Mouse (Mus musculus): Measurements from ENCODE around the gene Prl3c1. TPM values are rescaled to one million over a fixed set of nuclear protein-coding genes. Genes with fewer than 3 reads are reported as not detected.
"Not testable (repeated sequence)": the region's sequence is repeated elsewhere in the genome, so short reads cannot be mapped to it uniquely, and the experiment has no call there.

The Prl3c1 gene
- polyA plus RNA-seq (2017; shearing (Covaris generic)) = not detected

GRCm38 (mm10) chr13:27196359-27196758, at the start of gene Prl3c1:
Gene Prl3c1 (plus strand): TSS chr13:27196659.
- ATAC-seq = no peak

GRCm38 (mm10) chr13:27148264-27148663, 48.2 kb upstream of the Prl3c1 start:
- no peak for ATAC-seq

- ATAC-seq = not testable (repeated sequence)
Observed at GRCm38 (mm10) chr13:27156490-27156889, 40.0 kb upstream of the Prl3c1 start, which contains the start of gene Prl3d3. Gene Prl3d3 (plus strand): TSS chr13:27156790.

GRCm38 (mm10) chr13:27241547-27241946, 45.1 kb downstream of the Prl3c1 start, which contains the start of gene Prl3b1:
Gene Prl3b1 (plus strand): TSS chr13:27241847.
- no peak for ATAC-seq

Other genes with a start within 250 kb of the Prl3c1 start
- not detected for gene Prl, start 139.1 kb upstream of the Prl3c1 start, polyA plus RNA-seq (2017; shearing (Covaris generic))
- gene Prl3d1, start 102.5 kb upstream of the Prl3c1 start, polyA plus RNA-seq (2017; shearing (Covaris generic)) = not detected
- gene Prl3d2, start 75.0 kb upstream of the Prl3c1 start, polyA plus RNA-seq (2017; shearing (Covaris generic)) = not detected
- not detected for gene Prl3d3, start 39.9 kb upstream of the Prl3c1 start, polyA plus RNA-seq (2017; shearing (Covaris generic))
- not detected for gene Prl3b1, start 45.2 kb downstream of the Prl3c1 start, polyA plus RNA-seq (2017; shearing (Covaris generic))
- not detected for gene Prl3a1, start 62.8 kb downstream of the Prl3c1 start, polyA plus RNA-seq (2017; shearing (Covaris generic))
- gene Prl6a1, start 116.0 kb downstream of the Prl3c1 start, polyA plus RNA-seq (2017; shearing (Covaris generic)) = not detected
- not detected for gene Prl8a2, start 149.0 kb downstream of the Prl3c1 start, polyA plus RNA-seq (2017; shearing (Covaris generic))
- gene Prl2b1, start 194.2 kb downstream of the Prl3c1 start, polyA plus RNA-seq (2017; shearing (Covaris generic)) = not detected
- not detected for gene Prl8a6, start 242.0 kb downstream of the Prl3c1 start, polyA plus RNA-seq (2017; shearing (Covaris generic))

Data from CD4-positive, CD25-positive, alpha-beta regulatory T cell, adult 4 months (primary cell).